Mouse (Mus musculus): ENCODE results near the gene Nat10.

GRCm38 (mm10) chr2:103808466-103808865 is 47.4 kb upstream of the Nat10 start:
- TF ChIP-seq GATA1 (IDR thresholded peaks at IDR 0.05; ENCODE audit: borderline replicate concordance, low read length) (no peak), CTCF (IDR thresholded peaks at IDR 0.05; ENCODE audit: low read depth, low read length) (no peak)
